8 mouse cellular contexts compared by ENCODE assay signal in genomic region chr11:35627815-35628214, GRCm38 (mm10).
DNase-seq lines count a peak whose midpoint lies in the region; ATAC-seq lines count a peak whose summit lies in the region.
"Had no signal": no experiment of that assay in that cellular context is flagged by ENCODE, and none has a peak within 500 bp of the region (broad histone marks: within the 10 kb centered on the region; RNA-seq: fewer than 3 reads in every experiment).

No protein-coding gene starts in this region.

- DNase-seq in heart, postnatal 14 days, result peak; percentile 15 to 29
- no peak for DNase-seq in heart, adult 9 months (ENCODE audit: low spot score in 2 of 2)
- DNase-seq in 3T3-L1 (ENCODE audit: low read depth, low spot score) (peak; percentile 41), adipocyte (ENCODE audit: low spot score) (peak; percentile 30)
- peak; percentile 70 for DNase-seq in cerebellum, adult 9-11 months
- DNase-seq in ovary, postnatal 36 days (ENCODE audit: low spot score), result no peak

- intact Hi-C loops in heart, postnatal 14 days (cut with DNase I), result loop anchor here (5.0 kb wide), 1 partner anchor 34 kb away; no protein-coding TSS in a partner anchor

- ATAC-seq in inflammation-experienced regulatory T-cells, adult 6 months, result no peak
- ATAC-seq: forebrain, embryonic 15.5 days had no signal

Comparison
In these comparisons a context has a peak if more than half of its experiments do, and no peak if none do; other contexts are left out.
1. DNase-seq: peak in heart, postnatal 14 days (2 of 2), 3T3-L1 (single experiment), adipocyte (single experiment) and cerebellum, adult 9-11 months (single experiment); none in heart, adult 9 months (0 of 2) and ovary, postnatal 36 days (single experiment).